Mouse (Mus musculus) small intestine, adult 2 months (tissue): ENCODE measurements around the gene G6pdx. TPM values are rescaled to one million over a fixed set of nuclear protein-coding genes. Genes with fewer than 3 reads are reported as not detected.

Experiments used
- H3K27ac ChIP-seq: fragments of 200-500 bp; 2 replicates; pipeline ENCODE4 v1.5.1; 2012; ENCODE audit warnings: low read depth, low read length, control low read depth, inconsistent platforms; ENCODE audit not compliant: insufficient read depth
- H3K27me3 ChIP-seq: fragments of 200-500 bp; 2 replicates; pipeline ENCODE4 v1.6.1; 2012; ENCODE audit warnings: mild to moderate bottlenecking, moderate library complexity, low read length, inconsistent platforms; ENCODE audit not compliant: control insufficient read depth, insufficient read depth
- H3K36me3 ChIP-seq: fragments of 200-500 bp; 2 replicates; pipeline ENCODE4 v1.6.1; 2012; ENCODE audit warnings: mild to moderate bottlenecking, low read length, control low read depth, inconsistent platforms; ENCODE audit not compliant: control insufficient read depth, insufficient read depth
- H3K4me1 ChIP-seq: fragments of 200-500 bp; 2 replicates; pipeline ENCODE4 v1.6.1; 2012; ENCODE audit warnings: low read length, inconsistent platforms, mixed read lengths; ENCODE audit not compliant: control insufficient read depth, insufficient read depth, insufficient read length
- H3K4me3 ChIP-seq: fragments of 200-500 bp; 2 replicates; pipeline ENCODE4 v1.5.1; 2012; ENCODE audit warnings: low read depth, mild to moderate bottlenecking, control low read depth, inconsistent platforms, low read length, moderate library complexity
- CTCF ChIP-seq: fragments of 200-500 bp; IDR thresholded peaks from 2 replicates; pipeline ENCODE4 v1.5.1; 2012; ENCODE audit warnings: low read depth, mild to moderate bottlenecking, control low read depth, inconsistent platforms, low read length, moderate library complexity, mixed read lengths; ENCODE audit not compliant: insufficient replicate concordance, insufficient read length; ENCODE audit errors: extremely low read depth
- POLR2A ChIP-seq: fragments of 200-500 bp; IDR thresholded peaks from 2 replicates; pipeline ENCODE4 v1.6.1; 2012; ENCODE audit warnings: low read depth, mild to moderate bottlenecking, control low read depth, inconsistent platforms, low read length, moderate library complexity
- WGBS: fragments of 180-500 bp; shearing (Covaris S2); methylation state at CpG from one replicate; pipeline ENCODE4 v1.1.7; 2018; 5-methylcytosine and 5-hydroxymethylcytosine counted together
- polyA plus RNA-seq: library from polyadenylated mRNA; depleted of rRNA; stranded (reverse); fragments of >200 nt; gene quantifications from 2 replicates; pipeline ENCODE4 v1.2.3, GENCODE M21; 2012; rRNA removed

Gene G6pdx
- polyA plus RNA-seq, 1 experiment: 31.0 TPM

- H3K27ac ChIP-seq: no peak overlapping the region
- no peak overlapping the region for H3K4me3 ChIP-seq
- no peaks in the 10 kb centered on the region for H3K27me3 ChIP-seq
- peaks cover 7% of the 10 kb centered on the region; the same call in 1 of the 2 replicates for H3K36me3 ChIP-seq
- WGBS: 88% methylated on average over 2 of the region's 2 CpGs
- TF ChIP-seq CTCF (no peak), POLR2A (no peak)
- H3K4me1 ChIP-seq: 0 out of 2 replicates have a peak, but pooled peaks cover 2% of the 10 kb centered on the region
These were observed 44.5 kb downstream of the G6pdx start for GRCm38 (mm10) chrX:74384451-74384850.

- Histone ChIP-seq H3K27ac (peak within 1 kb of the TSS; percentile 78), H3K36me3 (peaks cover 2% of the 10 kb centered on the region), H3K4me1 (peaks cover 9% of the 10 kb centered on the region), H3K4me3 (peak within 1 kb of the TSS; percentile 99), H3K27me3 (no peaks in the 10 kb centered on the region)
- 19% methylated on average over 32 of the region's 32 CpGs for WGBS
- TF ChIP-seq CTCF (no peak), POLR2A (peak; percentile 92)
These were observed 56.0 kb downstream of the G6pdx start, which contains the start of the genes Ubl4a and Slc10a3 for GRCm38 (mm10) chrX:74372888-74373549. Gene Ubl4a (minus strand): TSS chrX:74373218. Gene Slc10a3 (minus strand): TSS chrX:74373349.

- H3K36me3 ChIP-seq: peaks cover 5% of the 10 kb centered on the region
- 0 out of 2 replicates have a peak, but pooled peaks have one; percentile 32 for TF ChIP-seq POLR2A
- no peak for TF ChIP-seq CTCF
- 7% methylated on average over 47 of the region's 49 CpGs for WGBS
- peak overlapping the region; percentile 67 for H3K27ac ChIP-seq
- H3K27me3 ChIP-seq: no peaks in the 10 kb centered on the region
- peak overlapping the region; percentile 94 for H3K4me3 ChIP-seq
- H3K4me1 ChIP-seq: peaks cover 11% of the 10 kb centered on the region
These were observed 60.6 kb downstream of the G6pdx start for GRCm38 (mm10) chrX:74368209-74368909.

- H3K27ac ChIP-seq: no peak overlapping the region
- TF ChIP-seq POLR2A (no peak), CTCF (no peak)
- no peaks in the 10 kb centered on the region for H3K27me3 ChIP-seq
These were observed 61.5 kb downstream of the G6pdx start for GRCm38 (mm10) chrX:74367512-74367911.

More at GRCm38 (mm10) chrX:74367512-74367911, 61.5 kb downstream of the G6pdx start:
- peak overlapping the region; percentile 94 for H3K4me3 ChIP-seq
- 42% methylated on average over 10 of the region's 10 CpGs for WGBS
- H3K4me1 ChIP-seq: peaks cover 11% of the 10 kb centered on the region
- H3K36me3 ChIP-seq: peaks cover 5% of the 10 kb centered on the region

Other genes with a start within 250 kb of the G6pdx start
- 270 and 280 TPM in 2 replicates for gene Flna, start 179.4 kb downstream of the G6pdx start, polyA plus RNA-seq
- gene Emd, start 174.5 kb downstream of the G6pdx start, polyA plus RNA-seq: 25.5 and 37.3 TPM in 2 replicates
- 750 and 1,062 TPM in 2 replicates for gene Rpl10, start 158.4 kb downstream of the G6pdx start, polyA plus RNA-seq
- 65.7 and 80.7 TPM in 2 replicates for gene Taz, start 147.3 kb downstream of the G6pdx start, polyA plus RNA-seq
- 13.0 and 13.9 TPM in 2 replicates for gene Dnase1l1, start 146.9 kb downstream of the G6pdx start, polyA plus RNA-seq
- 119 and 169 TPM in 2 replicates for gene Atp6ap1, start 132.1 kb downstream of the G6pdx start, polyA plus RNA-seq
- 61.7 and 88.3 TPM in 2 replicates for gene Gdi1, start 124.2 kb downstream of the G6pdx start, polyA plus RNA-seq
- 6.4 and 10.4 TPM in 2 replicates for gene Fam50a, start 116.2 kb downstream of the G6pdx start, polyA plus RNA-seq
- 3.1 and 4.4 TPM in 2 replicates for gene Plxna3, start 100.1 kb downstream of the G6pdx start, polyA plus RNA-seq
- gene Lage3, start 75.6 kb downstream of the G6pdx start, polyA plus RNA-seq: 16.9 and 17.1 TPM in 2 replicates
- 24.0 and 33.4 TPM in 2 replicates for gene Ubl4a, start 56.0 kb downstream of the G6pdx start, polyA plus RNA-seq
- gene Slc10a3, start 55.8 kb downstream of the G6pdx start, polyA plus RNA-seq: 9.1 and 20.9 TPM in 2 replicates
- 15.4 and 27.3 TPM in 2 replicates for gene Fam3a, start 35.9 kb downstream of the G6pdx start, polyA plus RNA-seq
- gene Ikbkg, start 35.9 kb downstream of the G6pdx start, polyA plus RNA-seq: 6.2 and 8.7 TPM in 2 replicates
- not detected in 2 replicates for gene Gm6880, start 52.2 kb upstream of the G6pdx start, polyA plus RNA-seq
- not detected in 2 replicates for gene Olfr1326-ps1, start 145.7 kb upstream of the G6pdx start, polyA plus RNA-seq
- not detected in 2 replicates for gene Olfr1325, start 163.5 kb upstream of the G6pdx start, polyA plus RNA-seq
- gene Gm5640, start 216.4 kb upstream of the G6pdx start, polyA plus RNA-seq: 0.06 TPM in 1 of 2 replicates, not detected in the other